ENCODE assay signal across 8 mouse cellular contexts in genomic region chr8:88697642-88698031, GRCm38 (mm10). TPM values are rescaled to one million over a fixed set of nuclear protein-coding genes. Genes with fewer than 3 reads are reported as not detected.
DNase-seq lines count a peak whose midpoint lies in the region; ATAC-seq and TF ChIP-seq lines count a peak whose summit lies in the region.

No protein-coding gene starts in this region.

- DNase-seq in layer of hippocampus, adult 11-12 months (ENCODE audit: low spot score), result peak; percentile 27
- DNase-seq in layer of hippocampus, adult 9-10 months (ENCODE audit: low spot score), result no peak
- peak; percentile 44 for DNase-seq in MN1 (ENCODE audit: low spot score)
- DNase-seq in heart, postnatal 4 days, result peak; percentile 29
- no peak for DNase-seq in liver, postnatal 0 days
- DNase-seq in spleen, postnatal 10 days (ENCODE audit: low spot score in 2 of 2), result no peak

- peak overlapping the region; percentile 86 for H3K4me3 ChIP-seq in cortical plate, adult 2 months (ENCODE audit: insufficient read depth, low read length)
- H3K4me3 ChIP-seq in liver, postnatal 0 days (ENCODE audit: low read depth, low read length), result peak overlapping the region; percentile 90

- H3K4me1 ChIP-seq in cortical plate, adult 2 months (ENCODE audit: control insufficient read depth, insufficient read depth, low read length), result no peaks in the 10 kb centered on the region; the same call in 1 of the 2 replicates
- peaks cover 12% of the 10 kb centered on the region for H3K4me1 ChIP-seq in liver, postnatal 0 days (ENCODE audit: insufficient read depth)

- H3K9me3 ChIP-seq in liver, postnatal 0 days (ENCODE audit: low read length), result no peaks in the 10 kb centered on the region

- TF ChIP-seq CTCF in cortical plate, adult 2 months (IDR thresholded peaks at IDR 0.05; ENCODE audit: extremely low read depth, insufficient read depth, low read length), result no peak
- no peak for TF ChIP-seq CTCF in liver, postnatal 0 days (IDR thresholded peaks at IDR 0.05; ENCODE audit: low read depth)

- H3K9ac ChIP-seq in liver, postnatal 0 days (replicated peaks), result peak overlapping the region; percentile 84

- WGBS in liver, postnatal 0 days (ENCODE audit: insufficient replicate concordance), result 22% methylated on average over 4 of the region's 4 CpGs

- H3K4me2 ChIP-seq in liver, postnatal 0 days (ENCODE audit: low read depth, low read length), result peak overlapping the region; percentile 70

- H3K36me3 ChIP-seq in liver, postnatal 0 days (replicated peaks; ENCODE audit: insufficient read depth, low read length), result no peaks in the 10 kb centered on the region

- H3K27ac ChIP-seq in cortical plate, adult 2 months (ENCODE audit: insufficient read depth, low read length), result peak overlapping the region; percentile 94
- H3K27ac ChIP-seq in liver, postnatal 0 days (ENCODE audit: low read depth), result peak overlapping the region; percentile 96

- no peaks in the 10 kb centered on the region for H3K27me3 ChIP-seq in liver, postnatal 0 days (ENCODE audit: insufficient read depth, low read length)

- no peak for TF ChIP-seq EP300 in liver, postnatal 0 days (IDR thresholded peaks at IDR 0.05; ENCODE audit: low read depth)

- TF ChIP-seq POLR2A in cortical plate, adult 2 months (IDR thresholded peaks at IDR 0.05; ENCODE audit: extremely low read depth, insufficient read depth, low read length), result no peak

- ATAC-seq in liver, postnatal 0 days, result no peak
- ATAC-seq in monocyte, adult 5-6 weeks (replicated peaks; ENCODE audit: insufficient number of reproducible peaks, low FRiP score, low TSS enrichment, poor library complexity, severe bottlenecking), result no peak

RNA-seq across cellular contexts. Expression of gene Cyld, which starts 0.8 kb away (rescaled TPM):
- polyA plus RNA-seq in cortical plate, adult 2 months (2012; rRNA removed), result 26.9 and 31.0 TPM in 2 replicates
- total RNA-seq in heart, postnatal 4 days (2021), result 10 to 100 TPM; 18.8 to 20.3 TPM
- polyA plus RNA-seq in liver, postnatal 0 days (2015; fragmentation: Nextera tagmentation; extraction: Ambion mirVana), result 3.7 and 4.6 TPM in 2 replicates
- total RNA-seq in monocyte, adult 5-6 weeks (2017), result 102 to 118 TPM (median 103 TPM) in 3 replicates

RNA-seq across cellular contexts. Expression of gene Nod2, which starts 50.5 kb away (rescaled TPM):
- polyA plus RNA-seq in cortical plate, adult 2 months (2012; rRNA removed), result 0.13 and 0.31 TPM in 2 replicates
- total RNA-seq in heart, postnatal 4 days (2021), result 1 to 10 TPM in 1 of 2 experiments, under 1 TPM in 1; 0.79 to 1.1 TPM
- 0.07 and 0.08 TPM in 2 replicates for polyA plus RNA-seq in liver, postnatal 0 days (2015; fragmentation: Nextera tagmentation; extraction: Ambion mirVana)
- 6.7 to 12.7 TPM (median 8.3 TPM) in 3 replicates for total RNA-seq in monocyte, adult 5-6 weeks (2017)

Comparison
In these comparisons a context has a peak if more than half of its experiments do, and no peak if none do; other contexts are left out.
1. DNase-seq: peak in layer of hippocampus, adult 11-12 months (single experiment), MN1 (single experiment) and heart, postnatal 4 days (single experiment); none in layer of hippocampus, adult 9-10 months (single experiment), liver, postnatal 0 days (single experiment) and spleen, postnatal 10 days (0 of 2).